ENCODE assay signal across 20 mouse cellular contexts in genomic region chr6:42568205-42568604, GRCm38 (mm10). TPM values are rescaled to one million over a fixed set of nuclear protein-coding genes. Genes with fewer than 3 reads are reported as not detected.
DNase-seq lines count a peak whose midpoint lies in the region; ATAC-seq lines count a peak whose summit lies in the region.
"Had no signal": no experiment of that assay in that cellular context is flagged by ENCODE, and none has a peak within 500 bp of the region (broad histone marks: within the 10 kb centered on the region; RNA-seq: fewer than 3 reads in every experiment).

No protein-coding gene starts in this region.

- intact Hi-C loops in left cerebral cortex, postnatal 10 days (cut with DNase I): no loop called here

- DNase-seq in frontal cortex, postnatal 25 days (ENCODE audit: low spot score in 2 of 2): no peak
- DNase-seq in left cerebral cortex, adult 9 months (ENCODE audit: low spot score in 2 of 2): peak; percentile 9 to 33
- DNase-seq in left cerebral cortex, postnatal 10 days (ENCODE audit: extremely low spot score in 1 of 2, low spot score in 2 of 2): no peak
- peak; percentile 16 for DNase-seq in right cerebral cortex, postnatal 25 days
- DNase-seq in right cerebral cortex, postnatal 4 days: no peak
- DNase-seq in kidney, postnatal 25 days: no peak
- DNase-seq: adrenal gland, postnatal 10 days; cerebellum, adult 11-12 months; cerebellum, adult 9-10 months; cerebellum, postnatal 25 days; gastrocnemius, postnatal 10 days; heart, adult 18-20 months; heart, postnatal 10 days; heart, postnatal 4 days had no signal

- peak; percentile 77 for ATAC-seq in frontal cortex, adult (ENCODE audit: low TSS enrichment)
- ATAC-seq: forebrain, embryonic 14.5 days; hindbrain, postnatal 0 days had no signal

RNA-seq across cellular contexts. Expression of gene Olfr455, which starts 20.8 kb away (rescaled TPM):
- not detected for total RNA-seq in left cerebral cortex, postnatal 10 days (2021)
- total RNA-seq: adrenal gland, postnatal 10 days; gastrocnemius, postnatal 10 days; gastrocnemius, postnatal 4 days; heart, adult 18-20 months; heart, postnatal 10 days; heart, postnatal 4 days; hindbrain, postnatal 0 days; MEL had no signal

RNA-seq across cellular contexts. Expression of gene Tcaf3, which starts 29.3 kb away (rescaled TPM):
- total RNA-seq in left cerebral cortex, postnatal 10 days (2021): not detected
- total RNA-seq: adrenal gland, postnatal 10 days; adrenal gland, postnatal 4 days; gastrocnemius, postnatal 10 days; gastrocnemius, postnatal 4 days; heart, adult 18-20 months; heart, postnatal 10 days; heart, postnatal 4 days; hindbrain, postnatal 0 days; MEL had no signal

Comparison
In these comparisons a context has a peak if more than half of its experiments do, and no peak if none do; other contexts are left out.
1. DNase-seq: peak in left cerebral cortex, adult 9 months (2 of 2) and right cerebral cortex, postnatal 25 days (single experiment); none in frontal cortex, postnatal 25 days (0 of 2), left cerebral cortex, postnatal 10 days (0 of 2), right cerebral cortex, postnatal 4 days (single experiment) and kidney, postnatal 25 days (0 of 2).